Mouse (Mus musculus): ENCODE measurements around the gene Stom. TPM values are rescaled to one million over a fixed set of nuclear protein-coding genes. Genes with fewer than 3 reads are reported as not detected.

Stom gene
- total RNA-seq (2014; fragmentation: Nextera tagmentation), result 99.4 and 102 TPM in 2 replicates
- 147 and 151 TPM in 2 replicates for total RNA-seq (2017)

DNA sequence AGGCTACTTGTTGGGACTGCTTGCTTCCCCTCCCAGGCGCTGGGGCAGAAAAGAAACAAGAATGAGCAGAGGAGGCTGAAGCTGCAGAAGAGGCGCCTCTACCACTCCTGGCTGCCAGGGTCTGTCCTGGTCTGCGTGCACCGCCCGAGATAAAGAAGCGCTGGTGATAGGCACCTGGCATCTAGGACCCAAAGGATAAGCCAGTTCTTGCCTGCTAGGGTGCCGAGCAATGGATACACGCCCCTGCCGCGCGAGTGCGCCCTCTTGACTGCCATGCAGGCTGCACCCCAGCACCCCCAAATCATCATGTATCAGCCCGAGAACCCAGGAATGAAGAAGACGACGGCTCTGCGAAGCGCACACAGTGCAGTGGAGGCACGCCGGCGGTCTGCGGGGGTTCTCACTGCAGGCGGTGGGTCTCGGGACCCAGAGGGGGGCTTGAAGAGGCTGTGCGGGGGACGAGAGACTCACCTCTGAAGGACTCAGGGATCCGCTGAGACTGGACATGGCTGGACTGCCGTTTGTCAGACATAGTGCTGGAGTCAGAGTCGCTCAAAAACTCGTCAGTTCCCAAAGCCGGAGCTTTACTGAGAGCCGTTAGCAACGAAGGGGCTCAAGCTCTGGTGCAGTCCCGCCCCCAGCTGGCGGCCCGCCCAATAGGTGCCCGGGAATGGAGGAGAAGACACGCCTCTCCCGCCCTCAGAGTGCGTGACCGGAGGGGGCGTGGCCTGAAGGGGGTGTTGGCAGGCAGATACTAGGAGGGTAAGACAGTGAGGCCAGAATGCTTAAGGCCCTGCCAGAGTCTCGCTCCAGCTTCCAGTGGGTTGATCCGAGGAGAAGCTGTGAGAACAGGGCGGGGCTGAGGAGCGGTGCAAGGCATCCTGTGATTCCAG lies at the start of gene Stom:
Stom (minus strand) TSS at position 589 of the 893 bp plus-strand sequence.
- ATAC-seq (replicated peaks; ENCODE audit: poor library complexity, severe bottlenecking), result peak; percentile 87

DNA sequence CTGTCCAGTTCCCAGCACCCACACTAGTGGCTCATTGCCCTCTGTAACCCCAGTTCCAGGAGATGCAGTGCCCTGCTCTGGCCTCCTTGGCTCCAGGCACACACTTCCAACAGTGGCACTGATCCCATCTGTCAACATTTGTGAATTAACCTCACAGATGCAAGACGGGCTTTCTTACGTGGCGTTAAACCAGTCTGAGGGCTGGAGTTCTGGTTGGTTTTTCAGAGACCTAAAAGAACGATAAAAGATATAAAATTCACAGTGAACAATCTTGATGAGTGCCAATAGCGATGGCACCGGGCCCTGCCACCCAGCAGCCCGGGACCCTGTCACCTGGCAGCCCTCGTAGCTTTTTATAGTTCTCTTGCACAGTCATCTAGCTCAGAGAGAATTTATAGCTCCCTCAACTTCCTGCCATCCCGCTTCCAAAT lies 48.7 kb upstream of the Stom start:
- no peak for ATAC-seq (replicated peaks; ENCODE audit: poor library complexity, severe bottlenecking)

DNA sequence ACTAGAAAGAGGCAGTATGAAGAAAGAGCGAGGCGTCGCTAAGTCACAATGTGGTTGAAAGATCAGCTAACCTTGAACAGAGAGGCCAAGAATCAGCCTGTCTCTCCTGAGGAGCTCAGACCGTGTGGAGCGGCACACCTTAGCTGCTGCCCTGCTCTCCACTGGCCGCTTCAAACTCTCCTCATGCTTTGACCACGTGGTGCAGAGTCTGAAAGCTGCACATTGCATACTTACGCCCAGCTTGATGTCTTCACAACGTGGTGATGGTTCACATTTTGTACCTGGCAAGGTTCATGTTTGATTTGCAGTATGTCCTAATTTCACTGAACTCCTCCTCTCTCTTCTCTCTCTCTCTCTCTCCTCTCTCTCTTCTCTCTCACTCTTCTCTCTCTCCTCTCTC lies 42.5 kb upstream of the Stom start:
- no peak for ATAC-seq (replicated peaks; ENCODE audit: poor library complexity, severe bottlenecking)

DNA sequence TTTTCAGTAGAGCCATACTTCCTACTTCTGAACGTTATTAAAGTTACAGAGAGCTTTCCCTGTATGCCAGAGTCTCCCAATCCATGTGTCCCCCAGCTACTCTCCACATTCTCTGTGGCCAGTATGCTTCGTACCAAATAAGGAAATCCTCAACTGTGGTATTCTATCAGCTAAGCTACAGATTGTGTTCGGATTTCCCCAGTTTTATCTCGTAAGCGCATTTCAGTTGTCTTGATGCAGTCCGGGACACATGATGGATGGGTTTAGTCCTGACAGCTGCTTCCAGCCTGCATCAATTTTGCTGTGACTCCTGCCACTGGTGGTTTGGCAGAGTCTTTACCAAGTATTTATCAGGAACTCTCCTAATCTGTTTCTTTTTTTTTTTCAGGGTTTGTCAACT lies 40.8 kb upstream of the Stom start:
- ATAC-seq (replicated peaks; ENCODE audit: poor library complexity, severe bottlenecking), result no peak

DNA sequence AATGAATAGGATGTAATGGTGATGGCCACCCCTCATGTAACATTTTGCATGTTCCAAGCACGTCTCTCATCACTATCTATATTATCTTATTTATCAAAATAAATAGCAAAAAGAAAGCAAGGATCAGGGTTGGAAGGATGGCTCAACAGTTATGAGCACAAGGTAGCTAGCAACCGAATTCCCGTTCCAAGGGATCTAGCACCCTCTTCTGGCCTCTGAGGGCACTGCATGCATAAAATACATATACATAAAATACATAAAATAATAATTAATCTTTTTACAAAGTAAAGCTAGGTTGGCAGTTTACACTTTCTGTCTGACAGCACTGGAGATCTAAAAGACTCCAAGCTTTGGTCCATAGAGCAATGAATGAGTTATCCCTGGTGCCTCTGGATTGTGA lies 36.2 kb upstream of the Stom start:
- ATAC-seq (replicated peaks; ENCODE audit: poor library complexity, severe bottlenecking), result peak; percentile 61; the same call in 1 of the 2 replicates

DNA sequence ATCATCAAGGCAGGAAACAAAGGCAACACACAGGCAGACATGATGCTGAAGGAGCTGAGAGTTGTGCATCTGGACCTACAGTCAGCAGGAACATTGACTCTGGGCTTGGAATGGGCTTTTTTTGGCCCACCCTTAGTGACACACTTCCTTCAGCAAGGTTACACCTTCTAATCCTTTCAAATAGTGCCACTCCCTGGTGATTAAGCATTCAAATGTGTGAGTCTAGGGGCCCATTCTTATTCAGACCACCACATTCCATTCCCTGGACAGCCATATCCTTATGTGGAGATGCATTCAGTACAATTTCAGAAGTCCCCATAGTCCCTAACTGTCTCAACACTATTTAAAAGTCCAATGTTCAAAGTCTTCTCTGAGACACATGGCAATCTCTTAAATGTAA lies 33.9 kb upstream of the Stom start:
- ATAC-seq (replicated peaks; ENCODE audit: poor library complexity, severe bottlenecking), result no peak

DNA sequence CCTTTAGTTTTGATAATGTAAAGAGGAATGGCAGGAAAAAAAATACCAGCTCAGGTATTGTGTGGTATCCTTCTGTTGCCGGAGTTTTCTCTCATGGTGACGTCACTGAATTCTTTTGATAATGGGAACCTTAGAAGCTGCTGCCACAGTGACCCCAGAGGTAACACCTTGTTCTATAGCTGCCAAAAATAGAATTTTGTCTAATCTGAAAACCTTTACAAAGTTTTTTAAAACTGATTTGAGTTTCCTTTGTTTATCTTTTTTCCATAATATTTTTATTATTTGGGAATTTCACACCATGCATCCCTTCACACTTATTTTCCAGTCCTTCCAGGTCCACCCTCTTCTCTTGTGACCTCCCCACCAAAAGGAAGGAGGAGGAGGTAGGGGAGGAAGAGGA lies 30.9 kb upstream of the Stom start, which contains the start of gene 4930568D16Rik:
4930568D16Rik (minus strand) TSS at position 101 of the 400 bp plus-strand sequence.
- no peak for ATAC-seq (replicated peaks; ENCODE audit: poor library complexity, severe bottlenecking)

DNA sequence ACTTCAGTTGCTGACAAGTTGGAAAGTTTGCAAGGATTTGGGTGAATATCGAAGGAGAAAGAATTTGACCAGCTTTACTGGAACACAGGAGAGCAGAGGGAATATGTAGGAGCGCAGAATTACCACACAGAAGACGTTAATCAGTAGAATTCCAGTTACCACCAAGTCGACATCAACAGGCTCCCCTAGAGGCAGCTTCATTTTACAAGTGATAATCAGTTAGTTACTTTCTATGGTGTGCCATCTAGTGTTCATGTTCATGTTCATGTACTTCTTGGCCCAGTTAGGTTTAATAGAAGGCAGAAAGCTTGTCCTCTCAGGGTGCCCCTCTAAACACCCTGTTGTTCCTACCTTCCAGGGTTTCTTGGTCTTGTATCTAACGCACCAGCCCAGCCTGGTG lies 12.4 kb upstream of the Stom start:
- peak; percentile 73 for ATAC-seq (replicated peaks; ENCODE audit: poor library complexity, severe bottlenecking)

DNA sequence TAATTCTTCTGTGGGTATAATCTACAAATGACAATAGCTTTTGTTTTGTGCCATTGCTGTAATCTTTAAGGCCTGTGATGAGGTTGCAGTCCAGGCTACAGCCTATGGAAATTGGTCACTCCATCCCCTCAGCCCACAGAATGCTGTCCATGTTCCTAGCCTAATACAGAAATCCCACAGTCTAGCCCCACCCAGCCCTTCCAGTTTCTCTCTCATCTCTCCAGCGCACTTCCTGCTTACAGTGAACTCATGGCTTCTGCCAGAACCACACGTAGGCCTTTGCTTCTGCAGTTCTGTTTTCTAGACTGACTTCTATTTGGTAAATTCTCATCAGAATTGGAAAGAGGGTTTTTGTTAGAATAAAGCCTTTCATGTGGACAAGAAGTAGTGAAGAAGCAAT lies 9.2 kb upstream of the Stom start:
- peak; percentile 63 for ATAC-seq (replicated peaks; ENCODE audit: poor library complexity, severe bottlenecking)

DNA sequence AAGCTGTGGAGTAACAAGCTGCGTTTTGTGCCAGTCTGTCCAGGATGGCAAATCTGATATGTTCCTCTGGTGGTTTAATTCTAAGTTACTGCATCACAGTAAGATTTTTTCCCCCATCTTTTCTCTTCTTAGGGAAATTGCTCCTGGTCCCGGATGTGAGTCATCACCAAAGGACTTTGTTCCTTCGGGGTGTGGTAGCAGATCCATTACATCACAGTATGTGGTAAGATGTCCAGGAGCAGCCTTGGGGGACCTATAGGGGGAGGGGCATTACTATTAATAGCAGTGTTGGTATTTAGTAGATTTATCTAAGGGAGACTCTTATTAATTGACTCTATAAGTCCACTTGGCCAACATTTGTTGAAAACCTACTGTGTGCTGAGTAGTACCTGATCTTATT lies 5.8 kb upstream of the Stom start:
- ATAC-seq (replicated peaks; ENCODE audit: poor library complexity, severe bottlenecking), result peak; percentile 87

DNA sequence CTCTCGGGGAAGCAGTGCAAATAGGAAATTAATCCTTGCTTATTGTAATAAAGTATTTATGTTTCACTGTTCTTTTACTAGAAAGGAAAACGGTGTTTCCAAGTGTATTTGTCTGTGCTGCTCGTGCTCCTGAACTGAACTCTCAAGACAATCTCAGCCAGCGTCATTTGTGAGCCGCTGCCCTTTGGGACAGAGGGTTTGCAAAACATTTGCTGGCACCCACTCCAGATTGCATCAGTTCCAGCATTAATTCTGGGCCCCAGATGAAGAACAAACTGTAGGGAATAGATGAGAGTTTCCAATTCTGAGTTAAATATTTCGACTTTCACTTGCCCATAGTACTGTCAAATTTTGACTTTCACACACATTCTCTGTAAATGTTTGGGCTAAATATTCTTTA lies 1.9 kb upstream of the Stom start:
- ATAC-seq (replicated peaks; ENCODE audit: poor library complexity, severe bottlenecking), result no peak

DNA sequence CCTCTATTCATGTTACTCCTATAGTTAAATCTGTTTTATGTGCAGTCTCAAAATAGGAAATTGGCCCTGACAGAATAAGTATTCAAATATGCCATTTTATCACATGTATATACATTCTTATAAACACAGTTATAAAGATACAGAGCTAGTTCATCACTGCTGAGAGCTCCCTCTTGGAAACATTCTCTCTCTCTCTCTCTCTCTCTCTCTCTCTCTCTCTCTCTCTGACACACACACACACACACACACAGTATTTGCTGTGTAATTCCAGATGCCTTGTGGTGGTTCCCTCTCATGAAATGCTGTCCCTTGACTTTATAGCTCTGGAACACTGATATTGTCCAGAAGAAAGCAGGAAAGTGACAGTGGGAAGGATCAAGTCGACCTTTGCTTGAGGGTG lies 1.3 kb upstream of the Stom start:
- ATAC-seq (replicated peaks; ENCODE audit: poor library complexity, severe bottlenecking), result no peak

DNA sequence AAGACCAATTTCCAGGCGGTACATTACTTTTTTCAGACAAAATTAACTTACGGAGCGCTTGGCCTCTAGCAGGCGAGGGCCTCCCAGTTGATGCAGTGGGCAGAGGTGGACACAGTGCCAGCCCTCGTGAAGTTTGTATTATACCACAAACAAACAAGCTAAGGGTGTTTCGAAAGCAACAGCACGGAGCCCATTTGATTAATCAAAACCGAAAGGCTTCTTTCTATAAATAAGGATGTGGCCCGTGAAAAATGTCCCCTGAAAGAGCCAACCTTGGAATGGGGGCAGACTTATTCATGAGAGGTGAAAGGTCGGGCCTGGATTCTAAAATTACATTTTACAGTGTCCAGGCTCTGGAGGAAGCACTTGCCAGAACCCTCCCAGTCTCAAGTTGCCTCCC lies 643 bp upstream of the Stom start:
- ATAC-seq (replicated peaks; ENCODE audit: poor library complexity, severe bottlenecking), result peak; percentile 3

DNA sequence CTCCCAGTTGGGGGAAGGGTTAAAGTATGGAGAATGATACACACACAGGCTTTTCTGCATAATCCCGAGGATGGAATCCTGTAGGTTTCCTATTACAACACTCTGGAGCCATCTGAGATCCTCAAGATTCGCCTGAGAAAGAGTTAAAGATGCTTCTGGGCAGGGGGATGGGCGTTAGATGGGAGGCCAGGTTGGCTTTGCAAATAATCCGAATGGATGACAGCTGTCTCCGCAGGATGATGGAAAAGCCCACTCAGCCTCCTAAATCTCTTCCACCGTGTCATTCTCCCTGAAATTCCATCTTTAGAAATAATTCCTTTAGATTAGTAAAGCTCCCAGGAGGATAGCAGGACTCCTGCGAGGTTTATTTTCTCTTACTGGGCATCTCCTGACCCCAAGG lies 1.2 kb downstream of the Stom start:
- ATAC-seq (replicated peaks; ENCODE audit: poor library complexity, severe bottlenecking), result no peak

DNA sequence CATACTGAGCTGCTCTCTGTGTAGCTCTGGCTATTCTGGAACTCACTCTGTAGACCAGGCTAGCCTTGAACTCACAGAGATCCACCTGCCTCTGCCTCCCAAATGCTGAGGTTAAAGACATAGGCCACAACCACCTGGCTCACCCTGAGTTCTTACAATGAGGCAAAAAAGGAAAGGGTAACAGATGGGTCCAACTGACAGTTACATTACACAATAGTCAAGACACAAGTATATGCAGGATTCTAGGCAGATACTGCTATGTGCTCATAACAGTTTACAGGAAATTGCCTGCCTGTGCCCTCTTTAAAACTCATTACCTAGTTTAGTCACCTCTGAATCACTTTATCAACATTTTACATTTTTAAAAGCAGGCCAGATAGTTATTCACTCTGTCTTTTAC lies 3.1 kb downstream of the Stom start:
- peak; percentile 64 for ATAC-seq (replicated peaks; ENCODE audit: poor library complexity, severe bottlenecking)

DNA sequence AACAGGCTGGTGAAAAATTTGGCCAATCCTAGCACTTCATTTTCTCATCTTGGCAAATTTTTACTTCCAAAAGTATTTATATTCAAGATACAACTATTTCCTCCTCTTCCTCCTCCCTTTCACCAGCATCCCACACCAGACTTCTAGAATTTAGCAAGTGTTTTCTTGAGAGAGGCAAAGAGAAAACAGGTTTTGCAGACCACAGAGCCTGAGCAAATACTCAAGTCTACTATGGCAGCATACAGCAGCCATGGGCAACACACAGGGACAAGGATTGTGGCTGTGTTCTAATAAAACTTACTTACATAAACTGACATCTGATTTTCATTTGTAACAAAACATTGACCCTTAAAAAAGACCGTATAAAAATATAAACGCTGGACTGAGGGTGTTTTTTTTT lies 5.6 kb downstream of the Stom start:
- ATAC-seq (replicated peaks; ENCODE audit: poor library complexity, severe bottlenecking), result no peak

DNA sequence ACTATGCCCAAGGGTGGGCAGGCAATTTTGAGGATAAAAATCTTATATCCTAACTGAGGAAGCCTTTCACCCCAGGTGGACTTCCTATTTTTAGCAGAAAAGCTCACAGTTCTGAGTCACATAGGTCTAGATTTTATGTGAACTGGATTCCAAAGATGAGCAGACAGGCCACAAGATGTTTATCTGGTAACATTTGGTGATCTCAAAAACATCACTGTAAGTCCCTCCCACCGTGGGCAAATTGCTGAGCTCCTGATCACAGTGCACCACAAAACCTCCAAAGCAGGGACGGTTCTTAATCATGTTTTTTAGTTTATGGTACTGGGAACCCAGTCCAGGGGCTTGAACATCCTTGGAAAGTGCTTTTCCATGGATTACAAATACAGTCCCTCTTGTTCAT lies 7.7 kb downstream of the Stom start:
- no peak for ATAC-seq (replicated peaks; ENCODE audit: poor library complexity, severe bottlenecking)

DNA sequence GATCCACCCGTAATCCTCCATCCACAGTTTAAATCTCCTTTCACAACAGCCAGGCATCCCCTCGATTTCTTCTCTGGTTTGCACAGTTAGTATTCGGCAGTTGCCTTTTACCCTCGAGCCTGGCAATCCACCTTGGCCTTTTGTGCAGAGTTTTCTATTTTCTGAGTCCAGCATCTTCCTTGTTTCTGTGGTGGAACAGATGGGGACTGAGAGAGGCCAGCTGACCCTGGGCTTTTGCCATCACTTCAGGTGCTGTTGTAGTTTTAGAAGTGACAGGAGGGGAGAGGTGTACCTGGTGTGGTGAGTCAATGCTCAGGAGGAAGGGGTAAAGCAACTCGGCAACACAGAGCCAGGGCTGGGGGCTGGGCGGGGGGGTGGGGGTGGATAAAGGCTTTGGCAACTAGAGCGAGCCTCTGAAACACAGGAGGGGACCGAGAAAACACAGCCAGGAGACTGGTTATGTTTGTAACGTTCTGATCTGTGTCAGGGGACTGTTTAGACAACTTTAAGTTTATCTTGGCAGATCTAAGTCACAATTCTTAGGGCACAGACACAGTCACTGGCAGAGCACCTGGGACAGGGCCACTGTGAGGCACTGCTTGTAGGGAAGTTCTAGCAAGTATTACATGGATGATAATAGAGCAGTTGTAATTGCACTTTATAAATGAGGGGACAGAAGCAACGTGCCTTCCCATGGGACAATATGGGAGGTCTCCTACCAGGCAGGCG lies 8.5 kb downstream of the Stom start:
- ATAC-seq (replicated peaks; ENCODE audit: poor library complexity, severe bottlenecking), result no peak

DNA sequence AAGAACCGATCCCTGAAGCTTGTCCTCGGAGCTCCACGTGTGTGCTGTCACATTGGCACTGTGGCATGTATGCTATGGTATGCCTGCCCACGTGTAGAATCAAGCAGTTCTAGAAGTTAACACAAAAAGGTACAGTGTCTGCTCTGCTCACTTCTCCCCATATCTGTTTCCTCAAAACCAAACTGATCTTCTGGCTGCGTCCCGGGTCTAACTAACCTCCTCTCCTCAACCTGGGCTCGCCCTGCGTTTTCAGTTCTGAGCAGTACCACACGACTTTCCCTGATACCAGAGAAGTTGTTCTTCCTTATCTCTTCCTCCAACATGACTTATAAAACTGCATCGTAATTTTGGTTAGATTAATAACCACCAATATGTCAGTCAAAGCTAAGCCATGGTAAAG lies 9.2 kb downstream of the Stom start:
- ATAC-seq (replicated peaks; ENCODE audit: poor library complexity, severe bottlenecking), result peak; percentile 26

DNA sequence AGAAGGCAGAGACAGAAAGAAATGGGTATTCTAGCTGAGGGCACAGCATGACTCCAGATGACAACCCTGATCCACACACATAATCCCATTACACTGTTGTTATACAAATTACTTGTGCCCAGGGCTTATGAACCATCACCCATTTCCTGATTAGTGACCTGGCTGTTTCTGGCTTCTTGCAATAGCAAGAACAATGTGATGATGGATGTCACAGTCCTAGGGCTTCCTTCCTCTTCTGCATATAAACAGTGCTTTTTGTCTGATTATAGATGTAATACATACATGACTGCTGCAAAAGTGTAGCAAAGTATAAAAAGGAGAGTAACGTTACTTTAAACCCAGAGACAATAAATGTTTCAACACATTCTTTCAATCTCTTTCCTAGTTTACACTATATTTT lies 9.8 kb downstream of the Stom start:
- peak; percentile 65 for ATAC-seq (replicated peaks; ENCODE audit: poor library complexity, severe bottlenecking)

DNA sequence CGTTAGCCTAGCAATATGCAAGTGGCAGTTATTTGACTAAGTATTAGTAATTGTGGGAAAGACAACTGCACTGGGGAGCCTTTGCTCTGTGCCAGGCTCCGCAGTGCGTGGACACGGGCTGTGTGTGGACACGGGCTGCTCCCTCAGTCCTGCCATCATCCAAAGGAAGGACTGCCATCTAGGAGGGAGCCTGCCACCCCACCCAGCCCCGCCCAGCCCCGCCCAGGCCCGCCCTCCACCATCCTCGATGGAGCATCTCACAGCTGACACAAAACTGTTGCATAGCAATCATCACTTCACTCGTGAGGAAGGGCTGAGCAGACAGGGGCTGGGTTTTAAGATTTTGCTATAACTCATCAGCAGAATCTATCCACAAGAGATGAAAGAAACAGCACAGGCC lies 10.8 kb downstream of the Stom start:
- no peak for ATAC-seq (replicated peaks; ENCODE audit: poor library complexity, severe bottlenecking)
